Mouse (Mus musculus) brain, embryonic 14.5 days (tissue): ENCODE measurements around the gene Rara.

ENCODE experiments used
- CTCF ChIP-seq: fragments of 200-500 bp; IDR thresholded peaks from 2 replicates; pipeline ENCODE4 v1.5.1; 2012; ENCODE audit warnings: inconsistent platforms, mild to moderate bottlenecking, moderate library complexity, borderline replicate concordance; ENCODE audit not compliant: insufficient read depth, insufficient read length; ENCODE audit errors: extremely low read depth
- POLR2A ChIP-seq: fragments of 200-500 bp; IDR thresholded peaks from 2 replicates; pipeline ENCODE4 v1.6.1; 2012; ENCODE audit warnings: mild to moderate bottlenecking, inconsistent platforms, borderline replicate concordance; ENCODE audit not compliant: poor library complexity, insufficient read depth, insufficient read length, severe bottlenecking; ENCODE audit errors: extremely low read depth

DNA sequence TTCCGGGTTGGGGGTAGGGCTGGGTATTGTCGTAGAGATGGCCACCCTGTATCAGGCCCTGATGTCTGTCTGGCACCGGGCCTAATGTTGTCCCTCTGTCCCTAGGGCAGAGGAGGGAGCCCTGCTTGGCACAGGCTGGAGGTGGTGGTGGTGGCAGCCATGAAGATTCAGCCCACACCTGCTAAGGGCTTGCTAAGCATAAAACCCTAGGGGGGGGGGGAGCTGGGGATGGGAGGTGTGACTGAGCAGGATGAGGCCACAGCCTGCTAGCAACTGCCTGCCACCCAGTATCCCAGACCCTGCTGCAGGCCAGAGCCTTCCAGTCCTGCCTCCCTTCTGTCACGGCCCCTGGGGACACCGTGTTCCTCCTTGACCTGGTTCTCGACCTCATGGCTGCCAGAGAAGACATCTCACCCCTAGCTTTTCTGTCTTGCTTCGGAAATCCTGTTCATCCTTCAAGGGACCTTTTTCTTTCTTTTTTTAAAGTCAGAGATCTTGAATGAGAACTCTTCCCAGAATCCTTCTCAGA lies 28.2 kb downstream of the Rara start:
- TF ChIP-seq CTCF = no peak
- TF ChIP-seq POLR2A = no peak
